Mouse (Mus musculus): ENCODE results near the gene Itgb3bp. TPM values are rescaled to one million over a fixed set of nuclear protein-coding genes. Genes with fewer than 3 reads are reported as not detected.

The Itgb3bp gene
- polyA plus RNA-seq, 1 experiment from 2014 or later, result 10.6 TPM

DNA sequence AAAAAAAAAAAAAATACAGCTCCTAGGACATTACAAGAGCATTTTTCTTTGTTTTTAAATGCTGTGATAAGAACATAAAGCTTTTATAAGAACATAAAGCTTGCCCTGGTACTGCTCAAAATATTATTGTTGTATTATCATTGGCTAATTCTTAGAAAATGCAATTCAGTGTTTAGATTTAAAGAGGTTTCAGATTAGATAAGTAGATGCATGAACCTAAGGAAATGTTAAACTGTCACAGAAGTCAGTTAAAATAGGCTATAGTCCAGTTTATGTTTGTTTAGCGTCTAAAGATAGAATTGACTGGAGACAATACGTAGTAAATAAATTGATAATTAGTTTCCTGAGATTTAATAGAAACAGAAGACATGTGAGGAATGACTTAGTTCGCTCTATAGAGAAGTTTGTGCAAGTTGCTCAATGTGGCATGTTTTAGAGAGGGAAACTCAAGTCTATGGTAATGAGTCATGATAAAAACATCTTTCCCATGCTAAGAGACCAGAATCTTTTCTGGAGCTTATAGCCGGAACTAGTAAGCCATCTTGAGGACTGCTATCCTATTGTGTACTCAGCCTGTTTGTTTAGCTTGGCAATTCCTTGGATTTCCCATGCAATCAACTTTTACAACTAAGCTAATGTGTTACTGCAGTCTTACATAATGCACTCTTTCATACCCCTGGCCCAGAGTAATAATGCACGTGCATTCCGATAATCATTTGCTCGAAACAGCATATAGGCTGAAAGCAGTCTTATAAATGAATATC is 112.7 kb downstream of the Itgb3bp start:
- ATAC-seq (ENCODE audit: low read depth), result no peak
- WGBS, result 78% methylated on average over 7 of the region's 7 CpGs
- Histone ChIP-seq H3K4me1 (ENCODE audit: control insufficient read depth, insufficient read depth, low read length) (no peaks in the 10 kb centered on the region), H3K27ac (ENCODE audit: low read depth, low read length) (no peak overlapping the region), H3K36me3 (ENCODE audit: control insufficient read depth, insufficient read depth, low read length) (no peaks in the 10 kb centered on the region), H3K4me2 (ENCODE audit: low read depth, low read length) (no peak overlapping the region), H3K9ac (replicated peaks; ENCODE audit: low read depth, low read length) (no peak overlapping the region), H3K4me3 (ENCODE audit: low read depth, low read length) (no peak overlapping the region), H3K9me3 (ENCODE audit: control insufficient read depth, low read length) (no peaks in the 10 kb centered on the region), H3K27me3 (ENCODE audit: control insufficient read depth, insufficient read depth, low read length) (no peaks in the 10 kb centered on the region)

- H3K9me3 ChIP-seq (ENCODE audit: control insufficient read depth, low read length), result no peaks in the 10 kb centered on the region
- no peaks in the 10 kb centered on the region for H3K27me3 ChIP-seq (ENCODE audit: control insufficient read depth, insufficient read depth, low read length)
- no peak overlapping the region for H3K9ac ChIP-seq (replicated peaks; ENCODE audit: low read depth, low read length)
- ATAC-seq (ENCODE audit: low read depth), result no peak
- no peaks in the 10 kb centered on the region for H3K4me1 ChIP-seq (ENCODE audit: control insufficient read depth, insufficient read depth, low read length)
- no peak overlapping the region for H3K4me2 ChIP-seq (ENCODE audit: low read depth, low read length)
- no peak overlapping the region for H3K4me3 ChIP-seq (ENCODE audit: low read depth, low read length)
- no peak overlapping the region for H3K27ac ChIP-seq (ENCODE audit: low read depth, low read length)
- WGBS, result 90% methylated on average over 6 of the region's 6 CpGs
- no peaks in the 10 kb centered on the region for H3K36me3 ChIP-seq (ENCODE audit: control insufficient read depth, insufficient read depth, low read length)
These were observed 137.2 kb downstream of the Itgb3bp start for GRCm38 (mm10) chr4:99792365-99792764.

DNA sequence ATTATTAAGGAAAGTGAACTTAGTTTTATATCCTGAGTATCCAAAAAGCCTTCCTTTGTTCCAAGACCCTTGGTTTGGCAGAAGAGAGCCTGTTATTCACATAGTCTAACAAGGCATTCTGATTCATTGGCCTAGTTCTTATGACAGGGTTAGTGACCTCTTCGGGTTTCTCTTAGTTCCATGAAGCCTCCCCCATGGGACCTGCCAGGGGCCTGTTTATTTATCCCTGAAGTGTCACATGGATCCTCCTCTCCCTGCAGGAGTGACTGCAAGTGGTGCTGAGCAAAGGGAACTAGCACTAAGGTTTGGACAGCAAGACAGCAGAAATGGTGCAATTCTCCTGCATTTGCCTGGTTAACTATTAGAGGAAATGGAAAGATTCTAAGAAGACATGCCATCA is 156.6 kb downstream of the Itgb3bp start:
- H3K36me3 ChIP-seq (ENCODE audit: control insufficient read depth, insufficient read depth, low read length), result no peaks in the 10 kb centered on the region
- no peaks in the 10 kb centered on the region for H3K4me1 ChIP-seq (ENCODE audit: control insufficient read depth, insufficient read depth, low read length)
- no peak overlapping the region for H3K4me2 ChIP-seq (ENCODE audit: low read depth, low read length)
- H3K9me3 ChIP-seq (ENCODE audit: control insufficient read depth, low read length), result no peaks in the 10 kb centered on the region
- no peaks in the 10 kb centered on the region for H3K27me3 ChIP-seq (ENCODE audit: control insufficient read depth, insufficient read depth, low read length)
- H3K9ac ChIP-seq (replicated peaks; ENCODE audit: low read depth, low read length), result no peak overlapping the region
- no peak overlapping the region for H3K27ac ChIP-seq (ENCODE audit: low read depth, low read length)
- 52% methylated on average over 1 of the region's 1 CpGs for WGBS
- no peak overlapping the region for H3K4me3 ChIP-seq (ENCODE audit: low read depth, low read length)
- ATAC-seq (ENCODE audit: low read depth), result no peak

- Histone ChIP-seq H3K4me1 (ENCODE audit: control insufficient read depth, insufficient read depth, low read length) (no peaks in the 10 kb centered on the region), H3K4me2 (ENCODE audit: low read depth, low read length) (no peak overlapping the region), H3K36me3 (ENCODE audit: control insufficient read depth, insufficient read depth, low read length) (no peaks in the 10 kb centered on the region), H3K27ac (ENCODE audit: low read depth, low read length) (no peak overlapping the region), H3K9me3 (ENCODE audit: control insufficient read depth, low read length) (no peaks in the 10 kb centered on the region), H3K27me3 (ENCODE audit: control insufficient read depth, insufficient read depth, low read length) (no peaks in the 10 kb centered on the region), H3K9ac (replicated peaks; ENCODE audit: low read depth, low read length) (no peak overlapping the region), H3K4me3 (ENCODE audit: low read depth, low read length) (no peak overlapping the region)
- no peak for ATAC-seq (ENCODE audit: low read depth)
- WGBS, result 88% methylated on average over 5 of the region's 5 CpGs
These were observed 159.1 kb downstream of the Itgb3bp start for GRCm38 (mm10) chr4:99770555-99770954.

GRCm38 (mm10) chr4:99766753-99767152 is 162.9 kb downstream of the Itgb3bp start:
- H3K27me3 ChIP-seq (ENCODE audit: control insufficient read depth, insufficient read depth, low read length), result no peaks in the 10 kb centered on the region
- H3K4me2 ChIP-seq (ENCODE audit: low read depth, low read length), result no peak overlapping the region
- 44% methylated on average over 1 of the region's 1 CpGs for WGBS
- no peaks in the 10 kb centered on the region for H3K36me3 ChIP-seq (ENCODE audit: control insufficient read depth, insufficient read depth, low read length)
- H3K9me3 ChIP-seq (ENCODE audit: control insufficient read depth, low read length), result no peaks in the 10 kb centered on the region
- H3K4me1 ChIP-seq (ENCODE audit: control insufficient read depth, insufficient read depth, low read length), result no peaks in the 10 kb centered on the region
- peak; percentile 66 for ATAC-seq (ENCODE audit: low read depth)
- no peak overlapping the region for H3K27ac ChIP-seq (ENCODE audit: low read depth, low read length)
- no peak overlapping the region for H3K9ac ChIP-seq (replicated peaks; ENCODE audit: low read depth, low read length)
- no peak overlapping the region for H3K4me3 ChIP-seq (ENCODE audit: low read depth, low read length)

DNA sequence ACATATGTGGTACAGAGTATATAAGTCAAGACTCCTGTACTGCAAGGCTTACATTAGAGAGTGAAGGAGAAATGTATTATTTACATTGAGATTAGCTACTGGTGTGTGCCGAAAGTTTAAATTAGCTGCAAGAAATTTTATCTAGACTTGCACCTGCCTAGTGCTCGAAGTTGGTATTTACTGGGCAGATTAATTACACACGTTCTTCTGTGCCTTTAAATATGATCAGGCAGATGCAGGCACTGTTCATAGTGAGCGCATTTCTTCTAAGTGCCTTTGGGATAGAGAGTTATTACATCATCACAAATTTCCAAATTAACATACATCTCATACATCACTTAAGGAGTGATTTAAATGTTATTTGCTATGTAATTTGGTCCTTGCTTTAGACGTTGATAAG is 163.3 kb downstream of the Itgb3bp start:
- Histone ChIP-seq H3K27me3 (ENCODE audit: control insufficient read depth, insufficient read depth, low read length) (no peaks in the 10 kb centered on the region), H3K36me3 (ENCODE audit: control insufficient read depth, insufficient read depth, low read length) (no peaks in the 10 kb centered on the region), H3K9ac (replicated peaks; ENCODE audit: low read depth, low read length) (no peak overlapping the region), H3K9me3 (ENCODE audit: control insufficient read depth, low read length) (no peaks in the 10 kb centered on the region), H3K4me3 (ENCODE audit: low read depth, low read length) (no peak overlapping the region), H3K27ac (ENCODE audit: low read depth, low read length) (no peak overlapping the region), H3K4me2 (ENCODE audit: low read depth, low read length) (no peak overlapping the region), H3K4me1 (ENCODE audit: control insufficient read depth, insufficient read depth, low read length) (no peaks in the 10 kb centered on the region)
- WGBS, result 79% methylated on average over 5 of the region's 5 CpGs
- ATAC-seq (ENCODE audit: low read depth), result no peak

DNA sequence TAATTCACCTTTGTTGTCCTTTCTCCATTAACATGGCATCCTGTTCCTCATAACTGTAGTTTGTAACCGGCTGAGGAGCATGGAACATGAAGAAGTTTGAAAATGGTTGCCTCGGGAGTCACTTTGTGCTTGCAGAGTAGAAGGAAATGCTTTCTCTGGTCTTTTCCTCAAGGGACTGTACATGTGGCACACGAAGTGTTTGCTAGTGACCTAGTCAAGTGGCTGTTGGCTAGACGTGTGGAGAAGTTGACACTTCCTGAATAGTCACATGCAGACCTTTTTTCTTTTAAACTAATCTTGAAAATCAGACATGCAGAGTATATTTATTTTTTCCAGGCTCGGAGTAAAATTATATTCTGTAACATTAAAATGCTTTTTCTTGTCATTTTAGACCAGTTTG is 177.2 kb downstream of the Itgb3bp start:
- Histone ChIP-seq H3K4me1 (ENCODE audit: control insufficient read depth, insufficient read depth, low read length) (no peaks in the 10 kb centered on the region), H3K9ac (replicated peaks; ENCODE audit: low read depth, low read length) (no peak overlapping the region), H3K4me2 (ENCODE audit: low read depth, low read length) (no peak overlapping the region), H3K36me3 (ENCODE audit: control insufficient read depth, insufficient read depth, low read length) (no peaks in the 10 kb centered on the region), H3K27me3 (ENCODE audit: control insufficient read depth, insufficient read depth, low read length) (no peaks in the 10 kb centered on the region), H3K27ac (ENCODE audit: low read depth, low read length) (no peak overlapping the region), H3K4me3 (ENCODE audit: low read depth, low read length) (no peak overlapping the region), H3K9me3 (ENCODE audit: control insufficient read depth, low read length) (no peaks in the 10 kb centered on the region)
- no peak for ATAC-seq (ENCODE audit: low read depth)
- WGBS, result 92% methylated on average over 5 of the region's 5 CpGs

DNA sequence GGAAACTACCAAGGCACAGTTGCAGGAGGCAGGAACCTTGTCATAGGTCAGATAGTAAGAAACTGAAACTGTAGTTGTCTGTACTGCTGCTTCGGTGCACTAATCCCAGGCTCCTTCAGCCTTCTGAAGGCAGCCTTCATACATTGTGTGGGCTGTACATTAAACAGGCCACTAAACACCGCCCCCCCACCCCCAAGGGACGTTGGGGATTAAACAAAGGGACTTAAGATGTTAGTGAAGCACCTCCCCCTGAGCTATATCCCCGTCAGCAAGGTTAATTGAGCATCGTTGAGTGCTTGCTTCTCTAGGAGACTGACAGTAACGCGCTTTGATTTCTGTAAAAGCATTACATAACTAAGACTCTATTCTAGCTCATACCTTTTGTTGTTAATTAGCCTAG is 189.8 kb downstream of the Itgb3bp start:
- no peak overlapping the region for H3K4me2 ChIP-seq (ENCODE audit: low read depth, low read length)
- ATAC-seq (ENCODE audit: low read depth), result no peak
- H3K4me3 ChIP-seq (ENCODE audit: low read depth, low read length), result no peak overlapping the region
- no peaks in the 10 kb centered on the region for H3K36me3 ChIP-seq (ENCODE audit: control insufficient read depth, insufficient read depth, low read length)
- no peaks in the 10 kb centered on the region for H3K27me3 ChIP-seq (ENCODE audit: control insufficient read depth, insufficient read depth, low read length)
- no peak overlapping the region for H3K27ac ChIP-seq (ENCODE audit: low read depth, low read length)
- H3K9ac ChIP-seq (replicated peaks; ENCODE audit: low read depth, low read length), result no peak overlapping the region
- WGBS, result 42% methylated on average over 7 of the region's 7 CpGs
- no peaks in the 10 kb centered on the region for H3K4me1 ChIP-seq (ENCODE audit: control insufficient read depth, insufficient read depth, low read length)
- H3K9me3 ChIP-seq (ENCODE audit: control insufficient read depth, low read length), result no peaks in the 10 kb centered on the region

DNA sequence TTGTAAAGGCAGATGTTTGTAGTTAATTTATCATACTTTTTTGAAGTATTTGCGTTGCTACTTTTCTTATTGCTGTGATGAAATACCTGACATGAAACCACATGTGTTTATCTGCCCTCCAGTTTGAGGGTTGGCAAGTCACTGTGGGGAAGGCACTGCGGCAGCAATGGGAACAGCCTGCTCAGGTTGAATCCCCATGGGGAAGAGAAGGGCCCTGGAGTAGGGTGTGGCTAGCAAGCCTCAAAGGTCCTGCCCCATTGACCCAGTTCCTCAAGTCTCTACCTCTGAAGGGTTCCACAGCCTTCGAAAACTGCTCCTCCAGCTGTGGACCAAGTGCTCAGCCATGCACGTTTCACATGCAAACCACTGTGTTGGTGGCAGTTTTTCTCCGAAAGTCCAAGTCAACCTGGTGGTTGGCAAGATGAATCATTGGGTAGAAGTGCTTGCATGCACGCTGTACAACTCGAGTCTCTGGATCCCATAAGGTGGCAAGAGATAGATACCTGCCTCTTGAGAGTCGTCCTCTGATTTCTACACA is 203.6 kb downstream of the Itgb3bp start:
- WGBS, result 94% methylated on average over 8 of the region's 8 CpGs
- Histone ChIP-seq H3K9me3 (ENCODE audit: control insufficient read depth, low read length) (peaks cover 4% of the 10 kb centered on the region; the same call in 1 of the 2 replicates), H3K36me3 (ENCODE audit: control insufficient read depth, insufficient read depth, low read length) (no peaks in the 10 kb centered on the region), H3K4me2 (ENCODE audit: low read depth, low read length) (no peak overlapping the region), H3K27ac (ENCODE audit: low read depth, low read length) (no peak overlapping the region), H3K4me1 (ENCODE audit: control insufficient read depth, insufficient read depth, low read length) (no peaks in the 10 kb centered on the region), H3K9ac (replicated peaks; ENCODE audit: low read depth, low read length) (no peak overlapping the region), H3K27me3 (ENCODE audit: control insufficient read depth, insufficient read depth, low read length) (no peaks in the 10 kb centered on the region), H3K4me3 (ENCODE audit: low read depth, low read length) (no peak overlapping the region)
- ATAC-seq (ENCODE audit: low read depth), result no peak

Data from neural tube, embryonic 14.5 days (tissue).